10 mouse cellular contexts compared by ENCODE assay signal in genomic region chr2:73285630-73286029, GRCm38 (mm10). TPM values are rescaled to one million over a fixed set of nuclear protein-coding genes. Genes with fewer than 3 reads are reported as not detected.
DNase-seq lines count a peak whose midpoint lies in the region; ATAC-seq and TF ChIP-seq lines count a peak whose summit lies in the region.
"Had no signal": no experiment of that assay in that cellular context is flagged by ENCODE, and none has a peak within 500 bp of the region (broad histone marks: within the 10 kb centered on the region; RNA-seq: fewer than 3 reads in every experiment).

No protein-coding gene starts in this region.

- no peaks in the 10 kb centered on the region for H3K9me3 ChIP-seq in liver, postnatal 0 days (ENCODE audit: low read length)
- H3K9me3 ChIP-seq in liver, embryonic 11.5 days (ENCODE audit: control insufficient read depth, low read length) = no peaks in the 10 kb centered on the region
- no peaks in the 10 kb centered on the region for H3K9me3 ChIP-seq in intestine, embryonic 16.5 days (ENCODE audit: control insufficient read depth, low read length)

- peak; percentile 31 for DNase-seq in cerebellum, adult 9-10 months
- no peak for DNase-seq in cerebellum, postnatal 36 days
- no peak for DNase-seq in liver, postnatal 0 days
- no peak for DNase-seq in liver, embryonic 11.5 days (ENCODE audit: low spot score)
- DNase-seq in NIH3T3 (ENCODE audit: low read depth) = peak; percentile 74
- no peak for DNase-seq in heart, adult 8-10 months (ENCODE audit: low spot score)
- DNase-seq: heart, postnatal 36 days had no signal

- TF ChIP-seq EP300 in liver, postnatal 0 days (IDR thresholded peaks at IDR 0.05; ENCODE audit: low read depth) = no peak

- H3K27me3 ChIP-seq in liver, postnatal 0 days (ENCODE audit: insufficient read depth, low read length) = peaks cover 16% of the 10 kb centered on the region
- H3K27me3 ChIP-seq in liver, embryonic 11.5 days (replicated peaks; ENCODE audit: control insufficient read depth, insufficient read depth, low read length) = peaks cover 18% of the 10 kb centered on the region
- peaks cover 13% of the 10 kb centered on the region for H3K27me3 ChIP-seq in intestine, embryonic 16.5 days (replicated peaks; ENCODE audit: control insufficient read depth, insufficient read depth, low read length)

- WGBS in liver, postnatal 0 days (ENCODE audit: insufficient replicate concordance) = 15% methylated on average over 2 of the region's 2 CpGs
- WGBS in liver, embryonic 11.5 days = 13% methylated on average over 2 of the region's 2 CpGs
- 5% methylated on average over 2 of the region's 2 CpGs for WGBS in intestine, embryonic 16.5 days

- no peak overlapping the region for H3K27ac ChIP-seq in liver, postnatal 0 days (ENCODE audit: low read depth)
- no peak overlapping the region for H3K27ac ChIP-seq in liver, embryonic 11.5 days (ENCODE audit: low read depth, low read length)
- H3K27ac ChIP-seq in intestine, embryonic 16.5 days (ENCODE audit: low read length) = no peak overlapping the region

- H3K4me2 ChIP-seq in liver, postnatal 0 days (ENCODE audit: low read depth, low read length) = no peak overlapping the region
- no peak overlapping the region for H3K4me2 ChIP-seq in liver, embryonic 11.5 days
- no peak overlapping the region for H3K4me2 ChIP-seq in intestine, embryonic 16.5 days (ENCODE audit: low read depth, low read length)

- peaks cover 4% of the 10 kb centered on the region for H3K4me1 ChIP-seq in liver, postnatal 0 days (ENCODE audit: insufficient read depth)
- peaks cover 3% of the 10 kb centered on the region; the same call in 1 of the 2 replicates for H3K4me1 ChIP-seq in liver, embryonic 11.5 days (replicated peaks; ENCODE audit: control insufficient read depth, insufficient read depth, low read length)
- H3K4me1 ChIP-seq in intestine, embryonic 16.5 days (ENCODE audit: control insufficient read depth, insufficient read depth, low read length) = peaks cover 5% of the 10 kb centered on the region; the same call in 1 of the 2 replicates

- H3K9ac ChIP-seq in liver, postnatal 0 days (replicated peaks) = no peak overlapping the region
- H3K9ac ChIP-seq in liver, embryonic 11.5 days (ENCODE audit: low read depth, low read length) = no peak overlapping the region
- H3K9ac ChIP-seq in intestine, embryonic 16.5 days (ENCODE audit: low read depth, low read length) = no peak overlapping the region

- TF ChIP-seq CTCF in liver, postnatal 0 days (IDR thresholded peaks at IDR 0.05; ENCODE audit: low read depth) = peak; percentile 62

- ATAC-seq in liver, postnatal 0 days = no peak
- ATAC-seq in liver, embryonic 11.5 days (replicated peaks; ENCODE audit: low FRiP score) = no peak
- ATAC-seq in megakaryocyte progenitor cell, adult 5-6 weeks (replicated peaks; ENCODE audit: poor library complexity) = peak; percentile 73
- ATAC-seq in intestine, embryonic 16.5 days = no peak

- H3K4me3 ChIP-seq in liver, postnatal 0 days (ENCODE audit: low read depth, low read length) = no peak overlapping the region
- H3K4me3 ChIP-seq in liver, embryonic 11.5 days (ENCODE audit: low read depth, low read length) = no peak overlapping the region
- H3K4me3 ChIP-seq in intestine, embryonic 16.5 days (ENCODE audit: low read length) = no peak overlapping the region

- peaks cover 30% of the 10 kb centered on the region for H3K36me3 ChIP-seq in liver, postnatal 0 days (replicated peaks; ENCODE audit: insufficient read depth, low read length)
- no peaks in the 10 kb centered on the region for H3K36me3 ChIP-seq in liver, embryonic 11.5 days (ENCODE audit: control insufficient read depth, insufficient read depth, low read length)
- no peaks in the 10 kb centered on the region for H3K36me3 ChIP-seq in intestine, embryonic 16.5 days (ENCODE audit: control insufficient read depth, insufficient read depth, low read length)

RNA-seq across cellular contexts. Expression of gene Sp9, which starts 13.9 kb away (rescaled TPM):
- polyA plus RNA-seq in liver, postnatal 0 days (2015; fragmentation: Nextera tagmentation; extraction: Ambion mirVana) = not detected in 2 replicates
- 0.05 TPM in 1 of 2 replicates, not detected in the other for polyA plus RNA-seq in liver, embryonic 11.5 days (2014; fragmentation: Nextera tagmentation; extraction: Ambion mirVana)
- not detected in 2 replicates for total RNA-seq in megakaryocyte progenitor cell, adult 5-6 weeks (2015)
- not detected in 2 replicates for total RNA-seq in megakaryocyte progenitor cell, adult 5-6 weeks (2017)
- total RNA-seq in heart, adult 8-10 months (2022) = not detected
- polyA plus RNA-seq in intestine, embryonic 16.5 days (2015; fragmentation: Nextera tagmentation; extraction: Ambion mirVana) = not detected in 2 replicates
- total RNA-seq: heart, postnatal 36 days had no signal
- polyA plus RNA-seq: lung, embryonic 16.5 days had no signal

RNA-seq across cellular contexts. Expression of gene Scrn3, which starts 26.8 kb away (rescaled TPM):
- polyA plus RNA-seq in liver, postnatal 0 days (2015; fragmentation: Nextera tagmentation; extraction: Ambion mirVana) = 20.5 and 21.9 TPM in 2 replicates
- polyA plus RNA-seq in liver, embryonic 11.5 days (2014; fragmentation: Nextera tagmentation; extraction: Ambion mirVana) = 27.6 and 31.6 TPM in 2 replicates
- total RNA-seq in megakaryocyte progenitor cell, adult 5-6 weeks (2015) = 7.5 and 13.9 TPM in 2 replicates
- total RNA-seq in megakaryocyte progenitor cell, adult 5-6 weeks (2017) = 15.5 and 22.7 TPM in 2 replicates
- 10 to 100 TPM; 31.2 to 38.6 (median 32.3) TPM for total RNA-seq in heart, adult 8-10 months (2022)
- 16.6 and 16.9 TPM in 2 replicates for polyA plus RNA-seq in intestine, embryonic 16.5 days (2015; fragmentation: Nextera tagmentation; extraction: Ambion mirVana)

RNA-seq across cellular contexts. Expression of gene Cir1, which starts 26.9 kb away (rescaled TPM):
- polyA plus RNA-seq in liver, postnatal 0 days (2015; fragmentation: Nextera tagmentation; extraction: Ambion mirVana) = 18.4 and 21.4 TPM in 2 replicates
- 22.1 and 22.6 TPM in 2 replicates for polyA plus RNA-seq in liver, embryonic 11.5 days (2014; fragmentation: Nextera tagmentation; extraction: Ambion mirVana)
- total RNA-seq in megakaryocyte progenitor cell, adult 5-6 weeks (2015) = 11.3 and 14.8 TPM in 2 replicates
- 9.7 and 20.9 TPM in 2 replicates for total RNA-seq in megakaryocyte progenitor cell, adult 5-6 weeks (2017)
- 10 to 100 TPM; 11.8 to 18.4 (median 13.9) TPM for total RNA-seq in heart, adult 8-10 months (2022)
- 14.7 and 14.9 TPM in 2 replicates for polyA plus RNA-seq in intestine, embryonic 16.5 days (2015; fragmentation: Nextera tagmentation; extraction: Ambion mirVana)

Comparison
In these comparisons a context has a peak if more than half of its experiments do, and no peak if none do; other contexts are left out.
1. DNase-seq: peak in cerebellum, adult 9-10 months (single experiment) and NIH3T3 (single experiment); none in cerebellum, postnatal 36 days (0 of 2), liver, postnatal 0 days (single experiment), liver, embryonic 11.5 days (single experiment) and heart, adult 8-10 months (single experiment).